Mouse (Mus musculus) mouse trophoblast stem cell (cell line): ENCODE data around the gene Hoxd3.

ENCODE experiments used
- in situ Hi-C, 2 experiments: fragments of 300-500 bp; cut with MseI, MboI; formaldehyde crosslinking; loops; 2 replicates in 1 of 2; 3 replicates in 1 of 2; pipeline ENCODE4 v1.15.1; 2025

Hoxd3 gene

DNA sequence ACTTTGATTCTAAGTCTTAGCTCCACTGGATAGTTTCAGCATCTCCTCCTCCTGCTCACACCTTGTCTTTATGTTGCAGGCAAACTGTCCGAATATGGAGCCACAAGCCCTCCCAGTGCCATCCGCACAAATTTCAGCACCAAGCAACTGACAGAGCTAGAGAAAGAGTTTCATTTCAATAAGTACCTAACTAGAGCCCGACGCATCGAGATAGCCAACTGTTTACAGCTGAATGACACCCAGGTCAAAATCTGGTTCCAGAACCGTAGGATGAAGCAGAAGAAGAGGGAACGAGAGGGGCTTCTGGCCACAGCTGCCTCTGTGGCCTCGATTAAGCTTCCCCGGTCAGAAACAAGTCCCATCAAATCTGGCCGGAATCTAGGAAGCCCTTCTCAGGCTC, 52.2 kb downstream of the Hoxd3 start:
- in situ Hi-C loops: no loop called here

DNA sequence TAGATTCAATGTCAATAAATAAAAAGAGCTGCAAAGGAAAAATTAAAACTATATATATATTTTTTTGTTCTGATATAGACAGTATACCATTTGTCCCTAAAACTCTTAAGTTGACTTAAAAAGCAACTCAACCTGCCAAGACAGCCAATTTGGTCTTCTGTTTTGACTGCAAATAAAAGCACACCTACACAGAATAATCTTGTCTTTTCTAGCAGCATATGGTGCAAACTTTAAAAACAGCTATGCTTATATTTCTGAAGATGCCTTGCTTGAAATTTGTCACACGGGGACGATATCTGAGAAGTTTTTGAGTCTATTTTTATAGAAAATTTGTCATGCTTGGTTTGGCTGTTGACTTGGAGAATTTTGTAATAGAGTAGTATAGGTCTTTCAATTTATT, 62.6 kb downstream of the Hoxd3 start:
- in situ Hi-C loops: no loop called here

DNA sequence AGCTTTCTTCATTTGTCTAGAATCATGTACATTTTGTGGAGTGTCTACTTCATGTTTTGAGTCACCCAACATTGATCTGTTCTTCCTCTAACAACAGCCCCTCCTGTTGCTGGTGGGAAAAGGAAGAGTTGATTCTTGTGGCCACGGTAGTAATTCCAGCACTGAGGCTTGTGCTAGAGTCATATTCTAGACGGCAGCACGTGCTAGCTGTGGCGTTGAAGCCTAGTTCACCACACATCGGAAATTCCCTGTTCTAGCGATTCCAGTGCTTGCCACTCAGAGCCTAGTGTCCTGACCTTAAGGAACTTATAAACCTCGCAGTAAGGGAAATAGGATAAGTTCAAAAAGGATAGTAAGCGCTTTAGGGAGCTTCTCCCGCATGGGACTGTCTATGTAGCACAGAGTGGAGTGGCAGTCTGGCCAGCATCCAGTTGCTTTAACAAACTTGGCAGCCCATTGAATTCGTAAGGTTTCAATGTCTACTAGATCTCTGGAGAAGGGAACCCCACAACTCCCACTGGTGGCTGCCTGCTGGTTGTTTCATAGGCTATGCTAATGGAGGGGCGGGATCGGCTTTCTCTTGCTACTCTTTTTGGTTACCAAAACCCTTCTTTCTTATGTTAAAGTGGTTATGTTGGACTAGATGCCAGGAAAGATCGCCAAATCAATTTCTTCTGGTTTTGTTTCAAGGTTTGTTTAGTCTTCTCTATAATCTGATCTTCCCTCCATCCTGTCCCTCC, 66.0 kb downstream of the Hoxd3 start:
- in situ Hi-C loops: no loop called here

DNA sequence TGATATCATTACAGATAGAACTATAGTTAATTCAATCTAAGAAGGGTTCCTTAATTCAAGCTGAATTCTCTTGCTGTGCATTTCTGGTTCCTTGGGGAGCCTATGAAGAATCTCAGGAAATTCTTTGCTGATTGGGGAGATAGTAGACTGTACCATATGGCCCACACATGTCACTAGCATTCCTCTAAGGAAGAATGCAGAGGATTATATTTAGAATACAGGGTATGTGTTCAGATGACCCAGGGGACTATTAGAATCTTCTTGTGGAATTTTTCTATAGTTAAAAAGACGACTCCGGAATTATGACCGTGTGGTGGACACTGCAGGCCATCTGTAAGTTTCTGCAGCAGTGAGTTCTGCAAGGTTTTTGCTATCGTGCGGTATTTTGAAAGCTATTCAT, 69.7 kb downstream of the Hoxd3 start:
- in situ Hi-C loops: no loop called here

DNA sequence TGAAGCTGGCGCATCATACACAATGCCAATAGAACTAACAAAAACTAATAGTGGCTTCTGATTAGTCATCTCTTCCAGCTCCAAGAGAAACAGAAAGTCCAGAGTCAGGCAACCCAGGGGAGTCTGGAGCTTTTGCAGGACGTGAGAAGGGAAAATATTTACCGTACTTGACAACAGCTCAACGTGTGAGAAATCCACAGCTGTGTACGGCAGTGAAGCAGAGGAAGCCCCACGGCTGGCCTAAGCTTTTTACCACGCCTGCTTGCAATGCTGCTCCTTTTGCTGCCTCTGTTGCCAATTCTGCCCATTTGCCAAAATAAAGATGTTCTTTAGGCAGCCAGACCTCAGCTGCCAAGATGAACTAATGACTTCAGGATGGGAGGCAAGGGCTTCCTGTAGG, 83.8 kb downstream of the Hoxd3 start:
- in situ Hi-C loops: no loop called here
